Mouse (Mus musculus): ENCODE results near the gene Gm13178.
A peak's percentile ranks its signal among the peaks of the same experiment; 100 is the strongest.

Gene Gm13178

DNA sequence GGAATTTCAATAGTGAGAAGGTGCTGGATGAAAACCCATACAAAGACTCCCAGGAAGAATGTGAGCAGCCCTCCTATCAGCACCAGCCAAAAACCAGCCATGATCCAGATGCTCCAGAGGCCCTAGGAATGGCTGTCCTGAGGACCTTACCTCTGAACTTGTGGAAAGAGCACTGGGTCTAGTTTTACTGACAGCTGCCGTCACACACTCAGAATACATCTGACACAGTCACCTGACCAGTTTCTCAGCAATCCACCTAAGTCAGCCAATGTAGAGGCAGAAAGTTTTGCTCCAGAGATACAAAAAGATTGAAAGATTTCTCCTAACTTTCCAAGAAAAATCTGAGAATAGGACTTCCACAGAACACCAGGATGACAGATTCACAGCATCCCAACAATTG is at the start of gene Gm13178:
Gm13178 (minus strand) TSS at position 101 of the 400 bp plus-strand sequence.
- DNase-seq: no peak

DNA sequence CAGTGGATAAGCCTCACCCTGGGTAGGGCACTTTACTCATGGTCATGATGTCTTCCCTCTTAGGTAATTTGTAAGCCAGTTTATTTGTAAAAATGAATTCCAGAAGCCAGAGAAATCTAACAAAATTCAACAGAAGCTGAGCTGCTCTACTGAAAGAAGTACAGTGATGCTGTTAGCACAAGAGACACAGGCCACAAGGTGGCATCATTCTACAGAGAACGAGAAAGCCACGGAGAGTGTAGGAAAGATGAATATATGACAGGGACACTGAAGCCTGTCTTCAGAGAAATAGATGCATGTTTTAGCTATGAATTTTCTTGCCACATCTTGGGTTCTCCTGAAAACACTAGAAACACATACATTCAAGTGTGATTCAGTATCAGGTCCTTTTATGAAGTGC is 44.5 kb upstream of the Gm13178 start:
- DNase-seq: peak; percentile 16 to 61

DNA sequence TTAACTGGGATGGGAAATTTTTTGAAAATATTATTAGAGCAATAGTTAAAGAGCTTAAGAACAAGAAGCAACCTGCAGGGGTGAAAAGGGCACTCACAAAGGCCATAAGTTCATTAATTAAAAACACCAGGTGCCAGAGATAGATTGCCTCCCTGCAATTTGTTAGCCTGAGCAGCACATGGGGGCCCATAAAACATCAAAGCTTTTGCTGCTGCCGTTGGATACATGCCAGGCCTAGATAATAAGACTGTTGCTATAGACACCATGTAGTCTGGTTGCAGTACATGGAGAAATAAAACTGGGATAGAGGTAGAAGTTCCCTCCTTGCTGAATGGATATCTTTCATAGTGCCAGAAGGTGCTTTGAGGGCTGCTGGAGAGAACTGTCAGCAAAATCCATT is 27.9 kb upstream of the Gm13178 start:
- no peak for DNase-seq

DNA sequence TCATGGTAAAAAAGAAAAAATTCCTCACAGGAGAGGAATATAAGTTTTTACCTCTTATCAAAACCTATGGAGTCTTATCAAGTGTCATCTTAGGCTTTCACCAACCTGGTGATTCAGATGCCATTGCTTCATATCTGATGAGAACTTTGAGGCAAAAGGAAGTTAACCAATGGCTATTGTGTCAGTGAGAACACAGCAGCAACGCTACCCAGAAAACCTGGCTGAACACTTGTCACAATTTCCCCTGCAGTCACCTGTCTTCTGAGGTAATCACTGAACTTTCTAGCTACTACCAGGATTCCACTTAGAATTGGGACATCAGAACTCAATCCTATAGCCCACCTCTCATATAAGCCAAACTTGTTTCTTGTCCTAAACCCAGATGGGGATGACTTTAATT is 1.5 kb downstream of the Gm13178 start:
- DNase-seq: no peak

DNA sequence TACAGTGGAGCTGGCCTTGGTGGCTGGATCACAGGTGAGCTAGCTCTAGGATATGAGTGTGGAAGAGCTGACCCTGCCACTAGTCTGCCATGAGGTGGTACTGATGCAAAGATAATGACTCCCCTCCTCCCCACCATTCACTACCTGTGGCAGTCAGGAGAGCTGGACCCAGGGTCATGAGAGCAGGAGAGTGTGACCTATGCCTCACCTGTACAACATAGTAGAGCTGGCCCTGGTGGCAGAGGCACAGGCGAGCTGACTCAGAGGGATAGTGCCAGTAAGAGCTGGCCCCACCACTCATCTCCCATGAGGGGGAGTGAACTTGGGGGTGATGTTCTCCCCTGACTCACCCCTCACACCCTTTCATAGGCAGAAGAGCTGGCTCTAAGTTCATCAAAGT is 2.9 kb downstream of the Gm13178 start:
- DNase-seq: no peak

DNA sequence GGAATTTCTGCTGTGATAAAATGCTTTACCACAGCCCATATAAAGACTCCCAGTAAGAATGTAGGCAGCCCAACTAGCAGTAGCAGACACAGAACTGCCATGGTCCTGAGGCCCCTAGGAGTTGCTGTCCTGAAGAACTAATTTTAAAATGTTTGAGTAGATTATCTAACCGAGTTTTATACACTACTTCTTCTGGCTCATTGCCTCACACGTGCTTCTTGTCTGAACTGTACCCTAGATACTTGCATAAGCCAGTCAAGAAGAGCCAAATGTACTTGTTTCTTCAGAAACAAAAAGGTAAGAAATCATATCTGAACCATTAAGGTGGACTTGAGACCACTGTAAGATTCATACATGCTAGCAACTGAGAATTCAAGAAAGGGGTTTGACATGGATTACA is 34.9 kb downstream of the Gm13178 start, which contains the start of gene Gm436:
Gm436 (minus strand) TSS at position 101 of the 400 bp plus-strand sequence.
- DNase-seq: no peak

All from cerebellum, postnatal 25 days (tissue).